Mouse (Mus musculus): ENCODE measurements at regions not wholly inside any gene's neighbourhood (a gene's known extent, or its start where the extent isn't known, plus 50 kb on each side); places are given as distances from the start of the nearest gene placed in this dataset.

DNA sequence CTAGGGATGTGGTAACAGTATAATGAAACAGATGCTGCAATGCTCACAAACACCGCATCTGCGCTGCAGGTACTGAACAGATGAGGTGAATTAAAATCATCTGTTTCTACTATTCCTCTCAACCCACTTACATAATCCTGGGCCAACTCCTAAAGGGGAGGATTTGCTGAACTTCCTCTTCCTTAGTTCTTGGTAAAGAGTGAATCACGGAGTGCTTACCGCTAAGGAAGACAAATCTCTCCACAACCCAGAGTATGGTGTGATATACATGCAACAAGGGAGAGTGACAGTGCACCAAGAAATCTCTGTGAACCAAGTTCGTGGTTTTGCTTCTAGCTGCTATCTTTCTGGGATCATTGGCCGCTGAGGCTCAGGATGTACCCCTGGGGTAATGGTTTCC lies 244.2 kb downstream of the Hivep2 start:
- TF ChIP-seq EP300 (IDR thresholded peaks at IDR 0.05; ENCODE audit: insufficient read depth, low read depth, low read length) (no peak), CTCF (IDR thresholded peaks at IDR 0.05) (no peak), POLR2A (IDR thresholded peaks at IDR 0.05; ENCODE audit: insufficient read depth, low read depth, low read length) (no peak)
- Histone ChIP-seq H3K27ac (no peak overlapping the region), H3K79me2 (replicated peaks; ENCODE audit: control insufficient read depth, insufficient read depth, low read length) (no peaks in the 10 kb centered on the region), H3K36me3 (ENCODE audit: control insufficient read depth, insufficient read depth, low read length) (no peaks in the 10 kb centered on the region), H3K4me3 (no peak overlapping the region), H3K27me3 (ENCODE audit: control insufficient read depth, insufficient read depth, low read length) (no peaks in the 10 kb centered on the region), H3K9ac (ENCODE audit: low read depth, low read length) (no peak overlapping the region), H3K4me1 (ENCODE audit: control insufficient read depth, insufficient read depth, low read length) (peaks cover 4% of the 10 kb centered on the region)
- WGBS: 81% methylated on average over 6 of the region's 6 CpGs
- DNase-seq: no peak
- intact Hi-C loops (cut with DNase I): no loop called here

- Histone ChIP-seq H3K36me3 (ENCODE audit: control insufficient read depth, insufficient read depth, low read length) (no peaks in the 10 kb centered on the region), H3K27me3 (ENCODE audit: control insufficient read depth, insufficient read depth, low read length) (no peaks in the 10 kb centered on the region), H3K27ac (no peak overlapping the region), H3K4me1 (ENCODE audit: control insufficient read depth, insufficient read depth, low read length) (peaks cover 4% of the 10 kb centered on the region; the same call in 1 of the 2 replicates), H3K4me3 (no peak overlapping the region), H3K79me2 (replicated peaks; ENCODE audit: control insufficient read depth, insufficient read depth, low read length) (no peaks in the 10 kb centered on the region), H3K9ac (ENCODE audit: low read depth, low read length) (no peak overlapping the region)
- intact Hi-C loops (cut with DNase I): no loop called here
- no peak for DNase-seq
- 85% methylated on average over 6 of the region's 6 CpGs for WGBS
- TF ChIP-seq EP300 (IDR thresholded peaks at IDR 0.05; ENCODE audit: insufficient read depth, low read depth, low read length) (no peak), CTCF (IDR thresholded peaks at IDR 0.05) (no peak), POLR2A (IDR thresholded peaks at IDR 0.05; ENCODE audit: insufficient read depth, low read depth, low read length) (no peak)
Observed at GRCm38 (mm10) chr10:14208206-14208605, 242.3 kb downstream of the Hivep2 start.

- Histone ChIP-seq H3K4me3 (no peak overlapping the region), H3K27ac (peak overlapping the region; percentile 53), H3K9ac (ENCODE audit: low read depth, low read length) (no peak overlapping the region), H3K36me3 (ENCODE audit: control insufficient read depth, insufficient read depth, low read length) (no peaks in the 10 kb centered on the region), H3K79me2 (replicated peaks; ENCODE audit: control insufficient read depth, insufficient read depth, low read length) (no peaks in the 10 kb centered on the region), H3K4me1 (ENCODE audit: control insufficient read depth, insufficient read depth, low read length) (peaks cover 4% of the 10 kb centered on the region; the same call in 1 of the 2 replicates), H3K27me3 (ENCODE audit: control insufficient read depth, insufficient read depth, low read length) (no peaks in the 10 kb centered on the region)
- intact Hi-C loops (cut with DNase I): no loop called here
- 24% methylated on average over 5 of the region's 5 CpGs for WGBS
- no peak for TF ChIP-seq POLR2A (IDR thresholded peaks at IDR 0.05; ENCODE audit: insufficient read depth, low read depth, low read length)
- TF ChIP-seq EP300 (IDR thresholded peaks at IDR 0.05; ENCODE audit: insufficient read depth, low read depth, low read length): no peak
- TF ChIP-seq CTCF (IDR thresholded peaks at IDR 0.05): no peak
- DNase-seq: peak in 1 of 2 experiments; percentile 36
Observed at GRCm38 (mm10) chr10:14207616-14208015, 241.7 kb downstream of the Hivep2 start.

GRCm38 (mm10) chr10:14207051-14207570 lies 241.2 kb downstream of the Hivep2 start:
- peak overlapping the region; percentile 53 for H3K27ac ChIP-seq
- H3K36me3 ChIP-seq (ENCODE audit: control insufficient read depth, insufficient read depth, low read length): no peaks in the 10 kb centered on the region
- H3K4me1 ChIP-seq (ENCODE audit: control insufficient read depth, insufficient read depth, low read length): peaks cover 3% of the 10 kb centered on the region; the same call in 1 of the 2 replicates
- H3K9ac ChIP-seq (ENCODE audit: low read depth, low read length): no peak overlapping the region
- no peak for DNase-seq
- no peaks in the 10 kb centered on the region for H3K79me2 ChIP-seq (replicated peaks; ENCODE audit: control insufficient read depth, insufficient read depth, low read length)
- TF ChIP-seq EP300 (IDR thresholded peaks at IDR 0.05; ENCODE audit: insufficient read depth, low read depth, low read length) (no peak), POLR2A (IDR thresholded peaks at IDR 0.05; ENCODE audit: insufficient read depth, low read depth, low read length) (no peak), CTCF (IDR thresholded peaks at IDR 0.05) (no peak)
- no peaks in the 10 kb centered on the region for H3K27me3 ChIP-seq (ENCODE audit: control insufficient read depth, insufficient read depth, low read length)
- WGBS: 81% methylated on average over 5 of the region's 5 CpGs
- intact Hi-C loops (cut with DNase I): no loop called here
- no peak overlapping the region for H3K4me3 ChIP-seq
